Mouse (Mus musculus) kidney, postnatal 36 days (tissue): Measurements from ENCODE around the gene Hs6st1.
"Not testable (repeated sequence)": the region's sequence is repeated elsewhere in the genome, so short reads cannot be mapped to it uniquely, and the experiment has no call there.

Experiments
- DNase-seq, 2 experiments: peaks; one replicate each; pipeline ENCODE4 v3.0.0; 2021 to 2022; ENCODE audit warnings: mixed read lengths in 2 of 2

Hs6st1 gene

GRCm38 (mm10) chr1:36068076-36068475 lies at the start of gene Hs6st1:
Gene Hs6st1, plus strand, starts transcription at chr1:36068400.
- DNase-seq, result peak; percentile 96 to 99

GRCm38 (mm10) chr1:36018617-36019016 lies 49.6 kb upstream of the Hs6st1 start:
- peak; percentile 65 to 71 for DNase-seq

- DNase-seq, result no peak
Observed at GRCm38 (mm10) chr1:36019161-36019560, 49.0 kb upstream of the Hs6st1 start.

GRCm38 (mm10) chr1:36020315-36020714 lies 47.9 kb upstream of the Hs6st1 start:
- no peak for DNase-seq

GRCm38 (mm10) chr1:36030421-36030821 lies 37.8 kb upstream of the Hs6st1 start:
- peak; percentile 82 to 83 for DNase-seq

GRCm38 (mm10) chr1:36038769-36039168 lies 29.4 kb upstream of the Hs6st1 start:
- DNase-seq, result no peak

GRCm38 (mm10) chr1:36042072-36042471 lies 26.1 kb upstream of the Hs6st1 start:
- DNase-seq, result no peak

- not testable (repeated sequence) for DNase-seq
Observed at GRCm38 (mm10) chr1:36043793-36044192, 24.4 kb upstream of the Hs6st1 start.

GRCm38 (mm10) chr1:36044288-36044687 lies 23.9 kb upstream of the Hs6st1 start:
- no peak for DNase-seq

- no peak for DNase-seq
Observed at GRCm38 (mm10) chr1:36052672-36053071, 15.5 kb upstream of the Hs6st1 start.

GRCm38 (mm10) chr1:36053566-36053965 lies 14.6 kb upstream of the Hs6st1 start:
- no peak for DNase-seq

GRCm38 (mm10) chr1:36054182-36054966 lies 13.8 kb upstream of the Hs6st1 start:
- DNase-seq, result no peak

- no peak for DNase-seq
Observed at GRCm38 (mm10) chr1:36054967-36055357, 13.2 kb upstream of the Hs6st1 start.

- DNase-seq, result no peak
Observed at GRCm38 (mm10) chr1:36059351-36059750, 8.8 kb upstream of the Hs6st1 start.

GRCm38 (mm10) chr1:36059959-36060953 lies 7.9 kb upstream of the Hs6st1 start:
- no peak for DNase-seq

GRCm38 (mm10) chr1:36061211-36061915 lies 6.8 kb upstream of the Hs6st1 start:
- DNase-seq, result no peak

- DNase-seq, result no peak
Observed at GRCm38 (mm10) chr1:36062088-36062805, 6.0 kb upstream of the Hs6st1 start.

- DNase-seq, result no peak
Observed at GRCm38 (mm10) chr1:36062826-36063640, 5.2 kb upstream of the Hs6st1 start.

- DNase-seq, result no peak
Observed at GRCm38 (mm10) chr1:36063641-36063955, 4.6 kb upstream of the Hs6st1 start.

GRCm38 (mm10) chr1:36064223-36064622 lies 4.0 kb upstream of the Hs6st1 start:
- no peak for DNase-seq
